Mouse (Mus musculus) cerebellum, adult 2 months (tissue): ENCODE measurements around the gene Manea.

ENCODE experiments used
- CTCF ChIP-seq: fragments of 200-500 bp; IDR thresholded peaks from 2 replicates; pipeline ENCODE4 v1.5.1; 2011; ENCODE audit warnings: low read depth, mild to moderate bottlenecking, control low read depth, low read length, moderate library complexity, borderline replicate concordance; ENCODE audit not compliant: insufficient read depth
- POLR2A ChIP-seq: fragments of 200-500 bp; IDR thresholded peaks from 2 replicates; pipeline ENCODE4 v1.6.1; 2011; ENCODE audit warnings: low read length, control low read depth, borderline replicate concordance; ENCODE audit not compliant: insufficient read depth

GRCm38 (mm10) chr4:26345741-26346442 is 799 bp downstream of the Manea start:
- no peak for TF ChIP-seq CTCF
- TF ChIP-seq POLR2A: no peak
